Mouse (Mus musculus): Measurements from ENCODE around the gene Sort1. TPM values are rescaled to one million over a fixed set of nuclear protein-coding genes. Genes with fewer than 3 reads are reported as not detected.
"Not testable (repeated sequence)": the region's sequence is repeated elsewhere in the genome, so short reads cannot be mapped to it uniquely, and the experiment has no call there.

The Sort1 gene
- polyA plus RNA-seq (2012; ENCODE audit: insufficient read depth, insufficient read length, low replicate concordance, missing spikeins) = 89.7 TPM in 1 of 2 replicates, not detected in the other

GRCm38 (mm10) chr3:108283781-108284601 lies at the start of gene Sort1:
Sort1 (plus strand) TSS chr3:108284082.
- peak within 1 kb of the TSS; percentile 99 for H3K4me3 ChIP-seq (ENCODE audit: insufficient read depth, low read depth, low read length)
- peaks cover 13% of the 10 kb centered on the region for H3K4me1 ChIP-seq (ENCODE audit: control insufficient read depth, insufficient read depth, low read length)
- under 1% methylated on average over 109 of the region's 109 CpGs for WGBS
- H3K27ac ChIP-seq (ENCODE audit: insufficient read depth, low read depth, low read length) = peak within 1 kb of the TSS; percentile 76
- TF ChIP-seq POLR2A (IDR thresholded peaks at IDR 0.05; ENCODE audit: insufficient read depth, low read depth, low read length) (peak; percentile 30; the same call in 1 of the 2 replicates), CTCF (IDR thresholded peaks at IDR 0.05; ENCODE audit: insufficient read depth, low read depth, low read length) (no peak)

DNA sequence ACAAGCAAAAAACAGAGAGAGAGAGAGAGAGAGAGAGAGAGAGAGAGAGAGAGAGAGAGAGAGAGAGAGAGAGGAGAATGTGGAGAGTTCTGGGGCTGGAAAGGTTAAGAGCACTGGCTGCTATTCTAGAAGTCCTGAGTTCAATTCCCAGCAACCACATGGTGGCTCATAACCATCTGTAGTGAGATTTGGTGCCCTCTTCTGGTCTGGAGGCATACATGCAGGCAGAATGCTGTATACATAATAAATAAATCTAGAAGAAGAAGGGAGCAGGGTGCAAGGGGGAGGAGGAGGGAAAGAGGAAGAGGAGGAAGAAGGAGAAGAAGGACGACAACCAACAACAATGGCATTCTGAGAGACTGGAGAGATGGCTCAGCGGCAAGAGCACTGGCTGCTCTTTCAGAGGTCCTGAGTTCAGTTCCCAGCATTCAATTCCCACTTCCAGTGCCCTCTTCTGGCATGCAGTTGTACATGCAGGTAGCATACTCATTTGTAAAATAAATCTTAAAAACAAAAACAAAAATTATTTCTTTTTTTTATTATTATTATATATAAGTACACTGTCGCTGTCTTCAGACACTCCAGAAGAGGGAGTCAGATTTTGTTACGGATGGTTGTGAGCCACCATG lies 46.3 kb upstream of the Sort1 start:
- 82% methylated on average over 4 of the region's 4 CpGs for WGBS
- H3K4me3 ChIP-seq (ENCODE audit: insufficient read depth, low read depth, low read length) = not testable (repeated sequence)

DNA sequence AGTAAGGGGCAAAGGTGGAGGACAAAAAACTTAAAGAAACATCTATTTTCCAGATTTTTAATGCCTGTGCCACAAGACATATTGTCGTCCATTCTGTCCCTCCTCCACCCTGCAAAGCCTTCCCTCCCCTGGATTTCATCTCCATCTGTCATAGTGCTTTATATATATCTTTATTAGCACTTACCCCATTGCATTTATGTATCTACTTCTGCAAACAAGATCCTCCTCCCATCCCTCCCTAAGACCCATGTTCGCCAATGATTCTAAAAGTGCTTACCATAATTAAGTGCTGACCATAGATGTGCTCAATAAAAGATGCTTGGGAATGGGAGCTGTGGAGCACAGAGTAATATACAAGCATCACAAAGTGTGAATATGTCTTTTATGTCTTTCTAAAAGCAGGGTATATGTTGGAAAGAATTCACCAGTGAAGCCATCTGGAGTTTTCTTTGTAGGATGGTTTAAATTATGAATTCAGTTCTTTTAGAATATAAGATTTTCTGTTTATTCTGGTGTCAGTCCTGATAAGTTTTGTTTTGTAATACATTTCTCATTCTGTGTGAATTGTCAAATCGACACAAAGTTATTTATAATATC lies 42.5 kb upstream of the Sort1 start:
- 90% methylated on average over 3 of the region's 3 CpGs for WGBS
- no peak for TF ChIP-seq POLR2A (IDR thresholded peaks at IDR 0.05; ENCODE audit: insufficient read depth, low read depth, low read length)
- TF ChIP-seq CTCF (IDR thresholded peaks at IDR 0.05; ENCODE audit: insufficient read depth, low read depth, low read length) = no peak
- Histone ChIP-seq H3K4me3 (ENCODE audit: insufficient read depth, low read depth, low read length) (no peak overlapping the region), H3K4me1 (ENCODE audit: control insufficient read depth, insufficient read depth, low read length) (no peaks in the 10 kb centered on the region), H3K27ac (ENCODE audit: insufficient read depth, low read depth, low read length) (no peak overlapping the region)

More for the DNA sequence above, 46.3 kb upstream of the Sort1 start:
- H3K27ac ChIP-seq (ENCODE audit: insufficient read depth, low read depth, low read length); H3K4me1 ChIP-seq (ENCODE audit: control insufficient read depth, insufficient read depth, low read length): not testable (repeated sequence)

- Histone ChIP-seq H3K4me1 (ENCODE audit: control insufficient read depth, insufficient read depth, low read length) (no peaks in the 10 kb centered on the region), H3K4me3 (ENCODE audit: insufficient read depth, low read depth, low read length) (no peak overlapping the region), H3K27ac (ENCODE audit: insufficient read depth, low read depth, low read length) (no peak overlapping the region)
- 85% methylated on average over 2 of the region's 2 CpGs for WGBS
- no peak for TF ChIP-seq POLR2A (IDR thresholded peaks at IDR 0.05; ENCODE audit: insufficient read depth, low read depth, low read length)
- TF ChIP-seq CTCF (IDR thresholded peaks at IDR 0.05; ENCODE audit: insufficient read depth, low read depth, low read length) = no peak
These were observed 37.0 kb upstream of the Sort1 start for GRCm38 (mm10) chr3:108246857-108247256.

GRCm38 (mm10) chr3:108256719-108257637 lies 26.9 kb upstream of the Sort1 start, which contains the start of gene Psma5:
Psma5 (plus strand) TSS chr3:108256926.
- TF ChIP-seq POLR2A (IDR thresholded peaks at IDR 0.05; ENCODE audit: insufficient read depth, low read depth, low read length) (peak; percentile 37; the same call in 1 of the 2 replicates), CTCF (IDR thresholded peaks at IDR 0.05; ENCODE audit: insufficient read depth, low read depth, low read length) (no peak)
- Histone ChIP-seq H3K27ac (ENCODE audit: insufficient read depth, low read depth, low read length) (no peak within 1 kb of the TSS), H3K4me3 (ENCODE audit: insufficient read depth, low read depth, low read length) (peak within 1 kb of the TSS; percentile 76), H3K4me1 (ENCODE audit: control insufficient read depth, insufficient read depth, low read length) (peaks cover 4% of the 10 kb centered on the region)
- under 1% methylated on average over 79 of the region's 79 CpGs for WGBS

- H3K4me3 ChIP-seq (ENCODE audit: insufficient read depth, low read depth, low read length) = no peak overlapping the region
- peaks cover 4% of the 10 kb centered on the region for H3K4me1 ChIP-seq (ENCODE audit: control insufficient read depth, insufficient read depth, low read length)
- H3K27ac ChIP-seq (ENCODE audit: insufficient read depth, low read depth, low read length) = no peak overlapping the region
- 70% methylated on average over 3 of the region's 3 CpGs for WGBS
- TF ChIP-seq CTCF (IDR thresholded peaks at IDR 0.05; ENCODE audit: insufficient read depth, low read depth, low read length) = no peak
- TF ChIP-seq POLR2A (IDR thresholded peaks at IDR 0.05; ENCODE audit: insufficient read depth, low read depth, low read length) = no peak
These were observed 25.9 kb upstream of the Sort1 start for GRCm38 (mm10) chr3:108257831-108258500.

DNA sequence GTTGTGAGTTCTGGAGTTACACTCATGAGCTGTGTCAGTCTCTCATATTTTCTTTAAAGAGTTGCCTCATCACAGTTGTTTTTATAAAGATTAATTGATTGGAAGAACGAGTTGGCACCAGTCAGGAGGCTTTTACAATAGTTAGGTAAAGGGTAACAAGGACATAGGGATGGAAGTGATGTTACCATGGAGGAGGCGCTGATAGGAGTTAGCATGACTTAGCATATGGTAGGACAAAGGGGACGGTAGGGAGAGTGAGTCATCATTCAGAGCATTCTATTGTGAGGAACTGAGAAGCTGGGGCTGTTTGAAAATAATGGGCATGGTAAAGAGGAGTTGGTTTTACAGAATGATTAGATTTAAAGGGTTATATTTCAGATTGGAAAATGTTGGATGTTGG lies 24.6 kb upstream of the Sort1 start:
- no peak overlapping the region for H3K4me3 ChIP-seq (ENCODE audit: insufficient read depth, low read depth, low read length)
- WGBS = 33% methylated on average over 3 of the region's 3 CpGs
- TF ChIP-seq CTCF (IDR thresholded peaks at IDR 0.05; ENCODE audit: insufficient read depth, low read depth, low read length) = no peak
- TF ChIP-seq POLR2A (IDR thresholded peaks at IDR 0.05; ENCODE audit: insufficient read depth, low read depth, low read length) = no peak
- no peak overlapping the region for H3K27ac ChIP-seq (ENCODE audit: insufficient read depth, low read depth, low read length)
- H3K4me1 ChIP-seq (ENCODE audit: control insufficient read depth, insufficient read depth, low read length) = peaks cover 4% of the 10 kb centered on the region

- H3K4me1 ChIP-seq (ENCODE audit: control insufficient read depth, insufficient read depth, low read length); H3K4me3 ChIP-seq (ENCODE audit: insufficient read depth, low read depth, low read length); H3K27ac ChIP-seq (ENCODE audit: insufficient read depth, low read depth, low read length): not testable (repeated sequence)
- WGBS = 57% methylated on average over 5 of the region's 5 CpGs
These were observed 4.4 kb upstream of the Sort1 start for GRCm38 (mm10) chr3:108279495-108279894.

Measured in olfactory bulb, adult 2 months (tissue).